Mouse (Mus musculus): ENCODE results near the gene Dip2a. TPM values are rescaled to one million over a fixed set of nuclear protein-coding genes. Genes with fewer than 3 reads are reported as not detected.

The Dip2a gene
- polyA plus RNA-seq, 1 experiment from 2014 or later = 7.1 TPM

DNA sequence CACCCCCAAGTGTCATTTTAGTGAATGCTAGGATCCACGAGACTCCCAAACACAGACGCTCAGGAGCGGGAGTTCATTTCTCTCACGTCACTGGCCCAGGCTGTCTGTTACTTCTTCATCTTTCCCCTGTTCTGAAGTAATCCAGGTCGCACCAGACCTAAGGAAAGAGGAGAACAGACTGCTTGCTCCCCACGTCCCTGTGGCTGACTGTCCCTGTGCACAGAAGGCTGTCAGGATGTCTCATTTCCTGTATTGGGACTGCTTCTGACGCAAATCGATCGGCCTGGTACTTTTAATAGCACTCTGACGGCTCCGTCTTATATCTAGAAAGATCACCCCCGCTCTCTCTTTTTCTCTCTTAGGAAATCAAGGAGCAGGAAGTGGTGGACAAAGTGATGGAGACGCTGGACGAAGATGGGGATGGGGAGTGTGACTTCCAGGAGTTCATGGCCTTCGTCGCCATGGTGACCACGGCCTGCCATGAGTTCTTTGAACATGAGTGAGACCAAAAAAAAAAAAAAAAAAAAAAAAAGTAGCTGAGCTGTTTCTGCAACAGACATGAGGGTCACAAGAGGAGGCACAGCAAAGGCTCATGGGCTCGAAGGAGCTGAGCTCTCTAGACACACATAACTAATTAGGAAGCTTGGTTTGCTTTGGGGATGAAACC is 85.4 kb downstream of the Dip2a start:
- H3K9ac ChIP-seq (ENCODE audit: low read depth, low read length) = no peak overlapping the region
- H3K36me3 ChIP-seq (ENCODE audit: control insufficient read depth, insufficient read depth, low read length) = no peaks in the 10 kb centered on the region
- H3K27ac ChIP-seq (ENCODE audit: low read depth, low read length) = no peak overlapping the region
- no peak overlapping the region for H3K4me2 ChIP-seq (replicated peaks; ENCODE audit: low read depth, low read length)
- H3K4me1 ChIP-seq (replicated peaks; ENCODE audit: control insufficient read depth, insufficient read depth, low read length) = no peaks in the 10 kb centered on the region
- 71% methylated on average over 18 of the region's 18 CpGs for WGBS
- DNase-seq (ENCODE audit: low spot score) (peak; percentile 27), ATAC-seq (ENCODE audit: low FRiP score) (no peak)
- no peaks in the 10 kb centered on the region for H3K9me3 ChIP-seq (ENCODE audit: control insufficient read depth, low read length)
- H3K4me3 ChIP-seq (ENCODE audit: low read depth, low read length) = no peak overlapping the region
- H3K27me3 ChIP-seq (ENCODE audit: control insufficient read depth, insufficient read depth, low read length) = peaks cover 2% of the 10 kb centered on the region; the same call in 1 of the 2 replicates

DNA sequence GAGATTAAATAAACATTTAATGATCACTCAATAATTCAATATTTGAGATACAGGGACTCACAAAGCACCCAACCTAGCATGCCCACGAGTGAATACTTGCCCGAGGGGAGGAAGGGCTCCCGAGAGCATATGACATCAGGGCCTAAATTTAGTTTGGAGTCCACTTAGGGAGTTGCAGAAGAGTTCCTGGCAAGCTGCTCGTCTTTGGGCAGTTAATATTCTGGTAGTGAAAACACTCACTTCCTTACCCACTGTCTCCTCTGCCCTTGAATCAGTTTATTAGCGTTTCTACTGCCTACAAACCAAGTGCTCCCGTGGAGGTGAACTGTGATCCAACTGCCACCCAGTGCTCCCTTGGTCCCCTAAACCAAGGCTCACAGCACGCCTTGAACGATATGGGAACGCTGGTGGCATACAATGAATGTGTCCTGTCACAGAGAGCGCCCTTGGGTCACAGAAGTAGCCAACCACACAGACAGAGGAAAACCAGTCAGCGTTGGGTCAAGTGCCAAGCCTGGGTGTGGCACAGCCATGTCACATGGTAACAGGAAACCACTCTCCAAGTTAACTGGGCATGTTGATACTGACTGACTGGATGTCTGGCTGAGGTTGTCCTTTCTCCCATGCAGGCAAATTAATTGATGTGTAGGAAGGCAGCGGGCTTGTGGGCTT is 87.2 kb downstream of the Dip2a start:
- H3K27ac ChIP-seq (ENCODE audit: low read depth, low read length) = no peak overlapping the region
- ATAC-seq (ENCODE audit: low FRiP score) (no peak), DNase-seq (ENCODE audit: low spot score) (no peak)
- no peaks in the 10 kb centered on the region for H3K4me1 ChIP-seq (replicated peaks; ENCODE audit: control insufficient read depth, insufficient read depth, low read length)
- H3K9me3 ChIP-seq (ENCODE audit: control insufficient read depth, low read length) = no peaks in the 10 kb centered on the region
- H3K4me2 ChIP-seq (replicated peaks; ENCODE audit: low read depth, low read length) = no peak overlapping the region
- no peaks in the 10 kb centered on the region for H3K36me3 ChIP-seq (ENCODE audit: control insufficient read depth, insufficient read depth, low read length)
- WGBS = 86% methylated on average over 12 of the region's 12 CpGs
- peaks cover 2% of the 10 kb centered on the region; the same call in 1 of the 2 replicates for H3K27me3 ChIP-seq (ENCODE audit: control insufficient read depth, insufficient read depth, low read length)
- H3K4me3 ChIP-seq (ENCODE audit: low read depth, low read length) = no peak overlapping the region
- H3K9ac ChIP-seq (ENCODE audit: low read depth, low read length) = no peak overlapping the region

- 91% methylated on average over 7 of the region's 7 CpGs for WGBS
- H3K27me3 ChIP-seq (ENCODE audit: control insufficient read depth, insufficient read depth, low read length) = peaks cover 2% of the 10 kb centered on the region; the same call in 1 of the 2 replicates
Measured at GRCm38 (mm10) chr10:76257231-76257630, 87.9 kb downstream of the Dip2a start.

GRCm38 (mm10) chr10:76255617-76256016 is 89.5 kb downstream of the Dip2a start:
- 82% methylated on average over 6 of the region's 6 CpGs for WGBS
- Histone ChIP-seq H3K36me3 (ENCODE audit: control insufficient read depth, insufficient read depth, low read length) (no peaks in the 10 kb centered on the region), H3K4me3 (ENCODE audit: low read depth, low read length) (no peak overlapping the region), H3K27me3 (ENCODE audit: control insufficient read depth, insufficient read depth, low read length) (no peaks in the 10 kb centered on the region), H3K4me2 (replicated peaks; ENCODE audit: low read depth, low read length) (no peak overlapping the region), H3K4me1 (replicated peaks; ENCODE audit: control insufficient read depth, insufficient read depth, low read length) (no peaks in the 10 kb centered on the region), H3K9ac (ENCODE audit: low read depth, low read length) (no peak overlapping the region), H3K27ac (ENCODE audit: low read depth, low read length) (no peak overlapping the region), H3K9me3 (ENCODE audit: control insufficient read depth, low read length) (no peaks in the 10 kb centered on the region)
- DNase-seq (ENCODE audit: low spot score) (no peak), ATAC-seq (ENCODE audit: low FRiP score) (no peak)

More at GRCm38 (mm10) chr10:76257231-76257630, 87.9 kb downstream of the Dip2a start:
- no peak for ATAC-seq (ENCODE audit: low FRiP score)
- H3K4me3 ChIP-seq (ENCODE audit: low read depth, low read length) = no peak overlapping the region
- no peak overlapping the region for H3K9ac ChIP-seq (ENCODE audit: low read depth, low read length)
- no peak overlapping the region for H3K4me2 ChIP-seq (replicated peaks; ENCODE audit: low read depth, low read length)
- DNase-seq (ENCODE audit: low spot score) = no peak
- H3K4me1 ChIP-seq (replicated peaks; ENCODE audit: control insufficient read depth, insufficient read depth, low read length) = no peaks in the 10 kb centered on the region
- H3K27ac ChIP-seq (ENCODE audit: low read depth, low read length) = no peak overlapping the region
- H3K36me3 ChIP-seq (ENCODE audit: control insufficient read depth, insufficient read depth, low read length) = no peaks in the 10 kb centered on the region
- H3K9me3 ChIP-seq (ENCODE audit: control insufficient read depth, low read length) = no peaks in the 10 kb centered on the region

DNA sequence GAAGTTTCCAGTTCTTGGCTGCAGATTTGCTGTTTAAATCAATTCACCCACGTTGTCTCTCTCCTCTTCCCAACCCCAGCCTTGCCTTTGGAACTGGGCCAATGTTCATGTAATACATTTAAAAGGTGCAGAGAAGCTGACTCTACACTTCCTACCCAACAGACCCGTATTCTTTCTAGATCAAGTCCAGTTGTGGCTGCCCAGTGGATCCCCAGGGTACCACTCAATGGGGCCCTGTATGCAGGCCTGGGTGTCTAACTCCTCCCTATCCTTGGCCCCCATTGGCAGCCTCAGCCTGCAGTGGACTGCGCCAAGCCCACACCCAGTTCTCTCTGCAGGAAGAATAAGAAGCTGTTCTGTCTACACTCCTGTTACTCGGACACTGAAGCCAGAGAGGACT is 91.6 kb downstream of the Dip2a start, which contains the start of gene S100b:
Gene S100b, plus strand, starts transcription at position 318 of the 400 bp plus-strand sequence.
- Histone ChIP-seq H3K4me2 (replicated peaks; ENCODE audit: low read depth, low read length) (no peak within 1 kb of the TSS), H3K36me3 (ENCODE audit: control insufficient read depth, insufficient read depth, low read length) (no peaks in the 10 kb centered on the region), H3K27ac (ENCODE audit: low read depth, low read length) (no peak within 1 kb of the TSS), H3K9me3 (ENCODE audit: control insufficient read depth, low read length) (no peaks in the 10 kb centered on the region), H3K9ac (ENCODE audit: low read depth, low read length) (no peak within 1 kb of the TSS), H3K4me1 (replicated peaks; ENCODE audit: control insufficient read depth, insufficient read depth, low read length) (no peaks in the 10 kb centered on the region), H3K4me3 (ENCODE audit: low read depth, low read length) (no peak within 1 kb of the TSS), H3K27me3 (ENCODE audit: control insufficient read depth, insufficient read depth, low read length) (no peaks in the 10 kb centered on the region)
- WGBS = 72% methylated on average over 4 of the region's 4 CpGs
- ATAC-seq (ENCODE audit: low FRiP score) = no peak
- no peak for DNase-seq (ENCODE audit: low spot score)

- no peaks in the 10 kb centered on the region for H3K4me1 ChIP-seq (replicated peaks; ENCODE audit: control insufficient read depth, insufficient read depth, low read length)
- DNase-seq (ENCODE audit: low spot score) = no peak
- no peaks in the 10 kb centered on the region for H3K27me3 ChIP-seq (ENCODE audit: control insufficient read depth, insufficient read depth, low read length)
- no peak overlapping the region for H3K4me2 ChIP-seq (replicated peaks; ENCODE audit: low read depth, low read length)
- H3K27ac ChIP-seq (ENCODE audit: low read depth, low read length) = no peak overlapping the region
- no peak for ATAC-seq (ENCODE audit: low FRiP score)
- H3K9me3 ChIP-seq (ENCODE audit: control insufficient read depth, low read length) = no peaks in the 10 kb centered on the region
- no peak overlapping the region for H3K4me3 ChIP-seq (ENCODE audit: low read depth, low read length)
- WGBS = 100% methylated on average over 1 of the region's 1 CpGs
- H3K36me3 ChIP-seq (ENCODE audit: control insufficient read depth, insufficient read depth, low read length) = no peaks in the 10 kb centered on the region
- H3K9ac ChIP-seq (ENCODE audit: low read depth, low read length) = no peak overlapping the region
Measured at GRCm38 (mm10) chr10:76253079-76253478, 92.0 kb downstream of the Dip2a start.

DNA sequence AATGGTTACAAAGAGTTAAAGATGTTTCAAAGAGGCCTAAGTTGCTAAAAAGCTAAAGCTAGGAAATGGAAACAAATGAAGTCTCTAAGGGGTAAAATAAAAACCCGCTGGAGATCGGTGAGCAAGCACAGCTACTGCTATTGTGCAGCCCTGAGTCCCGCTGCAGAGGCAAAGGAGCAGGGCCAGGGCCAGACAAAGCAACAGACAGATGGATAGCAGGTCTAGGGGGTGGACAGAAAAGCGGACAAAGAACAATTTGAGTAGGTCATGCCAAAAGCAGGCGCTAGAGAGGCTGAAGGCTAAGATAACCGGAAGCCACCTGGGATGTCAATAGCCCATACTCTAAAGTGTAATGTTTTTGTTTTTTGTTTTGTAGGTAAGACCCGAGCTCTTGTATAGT is 94.2 kb downstream of the Dip2a start:
- Histone ChIP-seq H3K4me3 (ENCODE audit: low read depth, low read length) (no peak overlapping the region), H3K4me1 (replicated peaks; ENCODE audit: control insufficient read depth, insufficient read depth, low read length) (no peaks in the 10 kb centered on the region), H3K36me3 (ENCODE audit: control insufficient read depth, insufficient read depth, low read length) (no peaks in the 10 kb centered on the region), H3K27me3 (ENCODE audit: control insufficient read depth, insufficient read depth, low read length) (no peaks in the 10 kb centered on the region), H3K4me2 (replicated peaks; ENCODE audit: low read depth, low read length) (no peak overlapping the region), H3K9me3 (ENCODE audit: control insufficient read depth, low read length) (no peaks in the 10 kb centered on the region), H3K9ac (ENCODE audit: low read depth, low read length) (no peak overlapping the region), H3K27ac (ENCODE audit: low read depth, low read length) (no peak overlapping the region)
- WGBS = 62% methylated on average over 7 of the region's 7 CpGs
- ATAC-seq (ENCODE audit: low FRiP score) = no peak
- no peak for DNase-seq (ENCODE audit: low spot score)

- ATAC-seq (ENCODE audit: low FRiP score) (no peak), DNase-seq (ENCODE audit: low spot score) (no peak)
- Histone ChIP-seq H3K36me3 (ENCODE audit: control insufficient read depth, insufficient read depth, low read length) (no peaks in the 10 kb centered on the region), H3K9ac (ENCODE audit: low read depth, low read length) (no peak overlapping the region), H3K27ac (ENCODE audit: low read depth, low read length) (no peak overlapping the region), H3K4me1 (replicated peaks; ENCODE audit: control insufficient read depth, insufficient read depth, low read length) (no peaks in the 10 kb centered on the region), H3K4me3 (ENCODE audit: low read depth, low read length) (no peak overlapping the region), H3K9me3 (ENCODE audit: control insufficient read depth, low read length) (no peaks in the 10 kb centered on the region), H3K4me2 (replicated peaks; ENCODE audit: low read depth, low read length) (no peak overlapping the region), H3K27me3 (ENCODE audit: control insufficient read depth, insufficient read depth, low read length) (no peaks in the 10 kb centered on the region)
- WGBS = 72% methylated on average over 5 of the region's 5 CpGs
Measured at GRCm38 (mm10) chr10:76248647-76248968, 96.5 kb downstream of the Dip2a start.

Measured in hindbrain, embryonic 11.5 days (tissue).